9 mouse cellular contexts compared by ENCODE assay signal in the genomic region with DNA sequence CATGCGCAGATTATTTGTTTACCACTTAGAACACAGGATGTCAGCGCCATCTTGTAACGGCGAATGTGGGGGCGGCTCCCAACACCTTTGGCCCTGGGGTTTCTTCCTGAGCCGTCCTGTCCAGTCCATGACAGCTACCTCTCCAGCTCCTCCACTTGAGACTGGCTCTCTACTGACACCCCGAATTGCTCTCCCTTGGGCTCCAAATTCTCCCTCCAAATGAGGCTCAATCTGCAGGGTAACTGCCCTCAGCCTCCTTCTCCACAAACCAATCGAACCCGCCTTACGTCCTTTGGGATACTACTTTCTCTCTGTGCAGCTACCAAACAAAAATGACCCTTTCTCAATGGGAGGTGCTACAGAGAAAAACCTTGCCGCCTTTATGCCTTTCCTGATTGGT. TPM values are rescaled to one million over a fixed set of nuclear protein-coding genes. Genes with fewer than 3 reads are reported as not detected.
"Had no signal": no experiment of that assay in that cellular context is flagged by ENCODE, and none has a peak within 500 bp of the region (broad histone marks: within the 10 kb centered on the region; RNA-seq: fewer than 3 reads in every experiment).

No protein-coding gene starts in this region.

RNA-seq across cellular contexts. Expression of a gene that starts 30.5 kb away (rescaled TPM):
- polyA plus RNA-seq: small intestine, adult 2 months had no signal

RNA-seq across cellular contexts. Expression of a gene that starts 42.4 kb away (rescaled TPM):
- polyA plus RNA-seq: liver, embryonic 16.5 days; lung, embryonic 14.5 days; midbrain, embryonic 12.5 days; midbrain, embryonic 14.5 days; midbrain, embryonic 16.5 days; neural tube, embryonic 12.5 days; neural tube, embryonic 14.5 days; small intestine, adult 2 months; stomach, embryonic 14.5 days had no signal
